Mouse (Mus musculus) midbrain, embryonic 11.5 days (tissue): Measurements from ENCODE around the gene Ethe1. TPM values are rescaled to one million over a fixed set of nuclear protein-coding genes. Genes with fewer than 3 reads are reported as not detected.
A peak's percentile ranks its signal among the peaks of the same experiment; 100 is the strongest.

Experiments used
- ATAC-seq: fragments of 200-750 bp; cut with Nextera tagmentation; 2 replicates; pipeline ENCODE4 v1.8.0; 2017; ENCODE audit warnings: moderate TSS enrichment, moderate library complexity; ENCODE audit not compliant: low FRiP score
- DNase-seq: peaks from one replicate; pipeline ENCODE4 v3.0.0; 2015; ENCODE audit warnings: low spot score; ENCODE audit errors: missing footprints
- H3K27ac ChIP-seq: fragments of 300-500 bp; sonication (generic); 2 replicates; pipeline ENCODE4 v1.5.1; 2014; ENCODE audit warnings: low read depth, low read length
- H3K27me3 ChIP-seq: fragments of 300-500 bp; sonication (generic); 2 replicates; pipeline ENCODE4 v1.6.1; 2014; ENCODE audit warnings: mild to moderate bottlenecking, low read length, moderate library complexity, mixed read lengths; ENCODE audit not compliant: control insufficient read depth, insufficient read depth
- H3K36me3 ChIP-seq: fragments of 300-500 bp; sonication (generic); 2 replicates; pipeline ENCODE4 v1.6.1; 2014; ENCODE audit warnings: mild to moderate bottlenecking, low read length, moderate library complexity, mixed read lengths; ENCODE audit not compliant: control insufficient read depth, insufficient read depth
- H3K4me1 ChIP-seq: fragments of 300-500 bp; sonication (generic); 2 replicates; pipeline ENCODE4 v1.6.1; 2014; ENCODE audit warnings: low read length; ENCODE audit not compliant: control insufficient read depth, insufficient read depth
- H3K4me2 ChIP-seq: fragments of 300-500 bp; sonication (generic); 2 replicates; pipeline ENCODE4 v1.6.1; 2014; ENCODE audit warnings: mild to moderate bottlenecking, moderate library complexity
- H3K4me3 ChIP-seq: fragments of 300-500 bp; sonication (generic); 2 replicates; pipeline ENCODE4 v1.5.1; 2014; ENCODE audit warnings: low read depth, low read length
- H3K9ac ChIP-seq: fragments of 300-500 bp; sonication (generic); 2 replicates; pipeline ENCODE4 v1.6.1; 2014; ENCODE audit warnings: low read length
- H3K9me3 ChIP-seq: fragments of 300-500 bp; sonication (generic); 2 replicates; pipeline ENCODE4 v1.6.1; 2016; ENCODE audit warnings: low read length; ENCODE audit not compliant: control insufficient read depth
- WGBS: fragments of 180-500 bp; shearing (Covaris S2); extraction: QIAGEN DNeasy Blood & Tissue Kit; methylation state at CpG from one replicate; pipeline ENCODE4 v1.1.7; 2014; 5-methylcytosine and 5-hydroxymethylcytosine counted together
- polyA plus RNA-seq: library from polyadenylated mRNA; unstranded; fragments of >200 nt; fragmentation: Nextera tagmentation; extraction: Ambion mirVana; gene quantifications from 2 replicates; pipeline ENCODE4 v1.2.1, GENCODE M21; 2014

Gene Ethe1
- polyA plus RNA-seq, 1 experiment from 2014 or later: 18.8 TPM

DNA sequence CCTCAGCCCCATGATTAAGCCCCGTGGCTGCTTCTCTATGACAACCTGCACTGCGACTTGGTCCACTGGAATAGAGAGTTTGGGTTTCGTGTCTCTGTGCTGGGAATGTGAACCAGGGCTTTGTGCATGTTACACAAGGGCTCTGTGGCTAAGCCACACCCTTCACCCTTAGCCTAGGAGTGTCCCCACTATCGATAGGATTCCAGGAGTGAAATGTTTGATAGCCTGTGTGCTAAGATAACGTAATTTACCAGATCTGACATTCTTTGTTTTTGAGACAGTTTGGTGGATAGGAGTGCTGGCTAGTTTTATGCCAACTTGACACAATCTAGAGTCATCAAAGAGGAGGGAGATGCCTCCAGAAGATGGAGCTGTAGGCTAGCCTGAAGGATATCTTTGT is 4.4 kb downstream of the Ethe1 start:
- Histone ChIP-seq H3K27me3 (peaks cover 14% of the 10 kb centered on the region), H3K27ac (no peak overlapping the region), H3K9ac (no peak overlapping the region), H3K4me2 (no peak overlapping the region), H3K36me3 (no peaks in the 10 kb centered on the region), H3K4me1 (peaks cover 12% of the 10 kb centered on the region), H3K4me3 (no peak overlapping the region), H3K9me3 (no peaks in the 10 kb centered on the region)
- ATAC-seq (no peak), DNase-seq (no peak)
- 73% methylated on average over 5 of the region's 5 CpGs for WGBS

DNA sequence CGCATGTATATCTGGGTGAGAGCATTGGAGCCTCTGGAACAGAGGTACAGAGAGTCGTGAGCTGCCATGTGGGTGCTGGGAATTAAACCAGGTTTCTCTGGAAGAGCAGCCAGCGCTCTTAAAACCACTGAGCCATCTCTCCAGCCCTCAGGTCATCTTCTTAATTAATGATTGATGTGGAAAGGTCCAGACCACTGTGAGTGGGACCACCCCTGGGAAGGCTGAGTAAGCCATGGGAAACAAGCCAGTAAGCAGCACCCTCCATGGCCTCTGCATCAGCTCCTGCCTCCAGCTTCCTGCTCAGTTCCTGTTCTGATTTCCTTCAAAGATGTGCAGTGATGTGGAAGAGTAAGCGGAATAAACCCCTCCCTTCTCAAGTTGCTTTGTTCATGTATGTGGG is 4.8 kb downstream of the Ethe1 start:
- Histone ChIP-seq H3K9me3 (no peaks in the 10 kb centered on the region), H3K36me3 (no peaks in the 10 kb centered on the region), H3K27ac (no peak overlapping the region), H3K9ac (no peak overlapping the region), H3K4me3 (no peak overlapping the region), H3K4me1 (peaks cover 12% of the 10 kb centered on the region), H3K4me2 (no peak overlapping the region), H3K27me3 (peaks cover 10% of the 10 kb centered on the region)
- WGBS: 67% methylated on average over 4 of the region's 4 CpGs
- DNase-seq (no peak), ATAC-seq (no peak)

DNA sequence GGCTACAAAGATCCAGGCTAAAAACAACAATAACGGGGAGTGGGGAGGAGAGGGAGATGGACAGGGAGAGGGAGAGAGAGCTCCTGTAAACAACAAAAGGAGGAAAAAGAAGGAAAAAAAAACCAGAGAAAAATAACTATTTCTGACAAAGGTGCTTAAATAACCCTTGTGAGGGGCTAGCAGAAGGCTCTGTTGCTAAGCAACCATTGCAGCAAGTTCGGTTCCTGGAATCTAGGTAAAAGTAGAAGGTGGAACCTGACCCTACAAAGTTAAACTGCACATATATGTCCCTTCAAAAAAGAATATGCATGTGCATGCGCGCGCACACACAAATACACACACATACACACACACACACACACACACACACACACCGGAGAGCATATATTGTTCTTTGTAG is 5.4 kb downstream of the Ethe1 start:
- DNase-seq (no peak), ATAC-seq (no peak)
- no peak overlapping the region for H3K4me3 ChIP-seq
- 82% methylated on average over 6 of the region's 6 CpGs for WGBS
- peaks cover 10% of the 10 kb centered on the region for H3K27me3 ChIP-seq
- peaks cover 12% of the 10 kb centered on the region for H3K4me1 ChIP-seq
- no peak overlapping the region for H3K9ac ChIP-seq
- no peaks in the 10 kb centered on the region for H3K36me3 ChIP-seq
- H3K4me2 ChIP-seq: no peak overlapping the region
- H3K27ac ChIP-seq: no peak overlapping the region
- no peaks in the 10 kb centered on the region for H3K9me3 ChIP-seq

DNA sequence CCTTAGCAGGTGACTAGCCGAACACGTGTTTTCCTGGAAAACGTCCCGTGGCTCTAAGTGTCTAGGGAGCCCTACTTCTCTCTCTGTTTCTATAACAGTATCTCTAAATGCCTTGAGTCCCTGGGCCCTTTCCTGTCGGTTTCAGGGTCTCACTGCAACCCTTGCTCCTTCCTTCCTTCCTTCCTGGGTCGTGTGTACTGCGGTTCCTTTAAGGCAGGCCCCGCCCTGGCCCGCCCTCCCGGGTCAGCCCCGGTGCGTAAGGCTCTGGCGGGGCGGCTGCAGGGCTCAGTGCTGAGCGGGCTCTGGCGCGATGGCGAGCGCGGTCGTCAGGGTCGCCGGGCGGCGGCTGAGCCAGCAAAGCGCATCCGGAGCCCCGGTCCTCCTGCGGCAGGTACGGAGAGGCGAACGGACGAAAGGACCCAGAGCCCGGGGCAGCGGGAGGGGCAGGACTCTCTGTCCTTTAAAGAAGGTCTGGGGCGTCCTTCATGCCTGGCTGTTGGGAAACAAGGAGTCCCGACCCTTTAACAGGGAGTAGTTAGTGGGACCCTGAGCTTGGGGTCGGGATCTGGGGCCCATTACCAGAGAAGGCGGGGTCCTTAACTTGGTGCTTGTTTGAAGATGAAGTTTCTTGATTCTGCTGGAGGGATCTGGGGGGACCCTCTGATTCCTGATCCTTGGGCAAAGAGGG is 6.4 kb downstream of the Ethe1 start:
- no peaks in the 10 kb centered on the region for H3K36me3 ChIP-seq
- H3K4me1 ChIP-seq: peaks cover 12% of the 10 kb centered on the region
- peak; percentile 96 for DNase-seq
- H3K9ac ChIP-seq: peak overlapping the region; percentile 78
- H3K27ac ChIP-seq: no peak overlapping the region
- WGBS: 3% methylated on average over 37 of the region's 39 CpGs
- no peaks in the 10 kb centered on the region for H3K9me3 ChIP-seq
- peak overlapping the region; percentile 54 for H3K4me3 ChIP-seq
- peak; percentile 91 for ATAC-seq
- H3K4me2 ChIP-seq: peak overlapping the region; percentile 49
- peaks cover 9% of the 10 kb centered on the region; the same call in 1 of the 2 replicates for H3K27me3 ChIP-seq

DNA sequence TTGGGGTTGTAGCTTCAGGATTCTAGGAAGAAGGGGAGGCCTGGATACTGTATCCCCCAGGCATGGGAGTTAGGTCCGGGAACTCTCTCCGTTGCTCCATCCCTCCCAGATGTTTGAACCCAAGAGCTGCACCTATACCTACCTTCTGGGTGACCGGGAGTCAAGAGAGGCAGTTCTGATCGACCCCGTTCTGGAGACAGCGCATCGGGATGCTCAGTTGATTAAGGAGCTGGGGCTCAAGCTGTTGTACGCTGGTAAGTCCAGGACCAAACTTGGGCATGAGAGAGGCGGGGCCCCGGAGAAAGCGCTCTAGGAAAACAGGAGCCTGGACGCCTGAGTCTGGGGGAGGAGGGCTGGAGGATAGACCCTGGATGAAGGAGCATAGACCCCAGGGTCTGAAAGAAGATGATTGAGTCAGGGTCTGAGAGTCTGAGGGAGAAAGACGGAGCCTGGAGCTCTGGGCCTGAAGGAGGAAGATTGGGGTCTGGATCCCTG is 7.0 kb downstream of the Ethe1 start:
- no peaks in the 10 kb centered on the region for H3K36me3 ChIP-seq
- peak overlapping the region; percentile 78 for H3K9ac ChIP-seq
- peak; percentile 38 for ATAC-seq
- peaks cover 12% of the 10 kb centered on the region for H3K4me1 ChIP-seq
- H3K9me3 ChIP-seq: no peaks in the 10 kb centered on the region
- peaks cover 9% of the 10 kb centered on the region; the same call in 1 of the 2 replicates for H3K27me3 ChIP-seq
- WGBS: 2% methylated on average over 13 of the region's 13 CpGs
- DNase-seq: no peak
- H3K4me3 ChIP-seq: peak overlapping the region; percentile 54
- no peak overlapping the region for H3K27ac ChIP-seq
- peak overlapping the region; percentile 49 for H3K4me2 ChIP-seq

DNA sequence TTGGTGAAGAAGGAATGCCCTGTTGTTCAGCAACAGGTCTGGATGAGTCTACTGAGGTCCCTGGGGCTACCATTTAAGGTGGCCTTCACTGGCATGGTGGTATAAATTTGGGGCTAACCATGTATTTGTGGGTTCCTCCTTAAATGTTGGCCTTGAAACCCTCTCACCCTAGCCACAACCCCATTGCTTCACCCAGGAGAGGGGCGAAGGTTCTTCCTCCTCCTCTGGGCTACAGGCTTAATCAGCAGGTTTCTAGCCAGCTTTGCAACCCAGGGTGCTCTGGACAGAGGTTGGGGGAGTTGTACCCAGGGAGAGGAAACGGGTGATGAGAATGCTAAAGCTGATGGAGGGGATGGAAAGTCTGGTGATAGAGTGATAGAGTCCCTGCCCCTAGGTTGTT is 8.1 kb downstream of the Ethe1 start:
- Histone ChIP-seq H3K4me3 (no peak overlapping the region), H3K4me2 (no peak overlapping the region), H3K27ac (no peak overlapping the region), H3K27me3 (peaks cover 9% of the 10 kb centered on the region; the same call in 1 of the 2 replicates), H3K9me3 (no peaks in the 10 kb centered on the region), H3K36me3 (no peaks in the 10 kb centered on the region), H3K4me1 (peaks cover 12% of the 10 kb centered on the region), H3K9ac (no peak overlapping the region)
- WGBS: 74% methylated on average over 2 of the region's 2 CpGs
- no peak for ATAC-seq
- no peak for DNase-seq

DNA sequence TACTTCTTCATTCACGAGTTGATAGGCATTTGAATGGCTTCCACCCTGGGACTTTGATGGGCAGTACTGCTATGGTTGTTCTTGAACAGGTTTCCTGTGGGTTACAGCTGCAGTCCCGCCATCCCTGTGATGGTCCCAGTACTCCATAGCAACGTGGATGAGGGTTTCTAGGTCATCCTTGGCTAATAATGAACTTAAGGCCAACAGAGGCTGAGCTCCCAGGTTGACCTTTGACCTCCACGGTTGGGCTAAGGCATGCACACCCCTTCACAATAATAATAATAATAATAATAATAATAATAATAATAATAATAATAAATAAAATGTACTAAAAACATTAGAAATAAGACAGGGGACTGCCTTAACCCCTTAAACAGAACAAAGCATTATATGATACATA is 10.8 kb downstream of the Ethe1 start:
- H3K9ac ChIP-seq: no peak overlapping the region
- peaks cover 14% of the 10 kb centered on the region for H3K4me1 ChIP-seq
- H3K36me3 ChIP-seq: no peaks in the 10 kb centered on the region
- no peak for DNase-seq
- no peak overlapping the region for H3K27ac ChIP-seq
- no peak overlapping the region for H3K4me2 ChIP-seq
- no peak overlapping the region for H3K4me3 ChIP-seq
- 74% methylated on average over 4 of the region's 4 CpGs for WGBS
- no peaks in the 10 kb centered on the region for H3K9me3 ChIP-seq
- peaks cover 9% of the 10 kb centered on the region; the same call in 1 of the 2 replicates for H3K27me3 ChIP-seq
- no peak for ATAC-seq

DNA sequence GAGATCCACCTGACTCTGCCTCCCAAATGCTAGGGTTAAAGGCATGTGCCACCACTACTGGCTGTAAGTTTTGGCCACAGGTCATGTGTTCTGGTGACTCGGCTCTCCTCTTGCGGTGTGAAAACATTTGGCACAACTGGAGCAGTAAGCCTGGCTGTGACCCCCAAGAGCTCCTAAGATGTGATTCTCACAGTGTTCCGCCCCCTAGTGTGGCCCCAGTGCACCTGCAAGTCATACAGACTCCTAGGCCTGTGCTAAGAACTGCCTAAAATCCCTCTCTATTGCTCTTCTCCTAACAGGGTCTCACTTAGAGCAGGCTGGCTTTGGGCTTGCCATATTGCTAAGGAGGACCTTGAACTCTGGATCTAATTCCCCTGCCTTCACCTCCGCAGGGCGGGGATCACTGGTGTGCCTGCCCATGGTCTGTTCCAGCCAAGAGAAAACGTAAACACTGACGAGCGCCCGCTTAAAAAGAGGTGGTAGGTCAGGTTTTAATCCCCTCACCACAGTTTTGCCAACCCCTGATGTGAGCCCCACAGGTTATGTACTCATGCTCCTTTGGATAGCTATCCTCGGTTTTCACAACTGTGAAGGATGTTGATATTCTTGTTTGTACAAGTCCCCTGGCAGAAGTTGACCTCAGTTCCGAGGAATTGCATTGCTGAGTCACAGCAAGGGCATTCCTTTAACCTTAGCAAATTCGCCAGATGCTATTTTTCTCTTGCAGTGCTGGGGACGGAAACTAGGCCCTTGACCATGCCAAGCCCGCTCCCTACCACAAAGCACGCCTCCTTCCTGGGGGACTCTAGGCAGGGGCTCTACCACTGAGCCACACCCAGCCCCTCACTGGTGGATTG is 12.1 kb downstream of the Ethe1 start:
- Histone ChIP-seq H3K27me3 (peaks cover 8% of the 10 kb centered on the region; the same call in 1 of the 2 replicates), H3K9me3 (no peaks in the 10 kb centered on the region), H3K4me3 (no peak overlapping the region), H3K9ac (no peak overlapping the region), H3K4me1 (peaks cover 5% of the 10 kb centered on the region), H3K4me2 (no peak overlapping the region), H3K27ac (no peak overlapping the region), H3K36me3 (no peaks in the 10 kb centered on the region)
- DNase-seq (no peak), ATAC-seq (no peak)
- WGBS: 75% methylated on average over 15 of the region's 15 CpGs
